Mouse (Mus musculus): ENCODE results near the gene Tbc1d10a. TPM values are rescaled to one million over a fixed set of nuclear protein-coding genes. Genes with fewer than 3 reads are reported as not detected.
"Not testable (repeated sequence)": the region's sequence is repeated elsewhere in the genome, so short reads cannot be mapped to it uniquely, and the experiment has no call there.

The Tbc1d10a gene
- polyA plus RNA-seq, 1 experiment, result 56.4 TPM

- no peak for DNase-seq (ENCODE audit: extremely low spot score in 1 of 2, low spot score in 1 of 2)
These were observed 4.5 kb upstream of the Tbc1d10a start for GRCm38 (mm10) chr11:4182061-4182460.

DNA sequence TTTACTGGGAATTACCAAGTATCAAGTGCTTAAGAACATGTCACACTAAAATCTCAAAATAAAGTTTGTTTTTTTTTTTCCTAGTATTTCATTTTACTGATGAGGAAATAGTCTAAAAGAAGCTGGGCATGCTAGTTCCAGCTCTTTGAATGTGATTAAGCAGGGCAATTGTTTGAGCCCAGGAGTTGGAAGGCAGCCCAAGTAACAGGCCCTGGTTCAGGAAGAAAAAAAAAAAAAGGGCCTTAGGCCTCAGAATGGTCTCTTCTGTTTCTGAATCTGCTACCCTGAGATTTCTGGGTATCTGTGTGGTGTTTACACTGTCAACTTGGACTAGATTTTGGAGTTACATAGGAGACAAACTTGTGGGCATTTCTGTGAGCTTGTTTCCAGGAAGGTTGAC is 3.1 kb upstream of the Tbc1d10a start:
- DNase-seq (ENCODE audit: extremely low spot score in 1 of 2, low spot score in 1 of 2), result no peak

- no peak for DNase-seq (ENCODE audit: extremely low spot score in 1 of 2, low spot score in 1 of 2)
These were observed 2.2 kb upstream of the Tbc1d10a start for GRCm38 (mm10) chr11:4184251-4184952.

- not testable (repeated sequence) for DNase-seq (ENCODE audit: extremely low spot score in 1 of 2, low spot score in 1 of 2)
These were observed 1.1 kb upstream of the Tbc1d10a start for GRCm38 (mm10) chr11:4185480-4185879.

DNA sequence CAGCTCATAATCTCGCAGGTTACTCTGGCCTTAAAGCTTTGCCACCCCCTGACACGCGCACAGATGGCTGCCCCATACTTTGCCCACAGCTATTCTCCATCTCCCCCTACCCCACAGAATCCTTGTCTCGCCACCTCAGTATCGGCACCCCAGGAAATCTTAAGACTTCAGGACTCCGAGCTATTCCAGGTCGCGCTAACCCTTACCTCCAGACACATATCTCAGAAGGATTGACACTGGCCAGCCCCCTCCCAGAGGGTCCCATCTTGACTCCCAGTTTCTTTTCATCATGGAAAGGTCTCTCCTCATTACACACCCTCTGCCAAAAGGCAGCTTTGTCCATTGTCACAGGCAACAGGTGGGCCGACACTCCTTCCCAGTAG is 720 bp downstream of the Tbc1d10a start:
- DNase-seq (ENCODE audit: extremely low spot score in 1 of 2, low spot score in 1 of 2), result no peak

- no peak for DNase-seq (ENCODE audit: extremely low spot score in 1 of 2, low spot score in 1 of 2)
These were observed 2.6 kb downstream of the Tbc1d10a start for GRCm38 (mm10) chr11:4189182-4189581.

- DNase-seq (ENCODE audit: extremely low spot score in 1 of 2, low spot score in 1 of 2), result peak in 1 of 2 experiments; percentile 43
These were observed 4.1 kb downstream of the Tbc1d10a start for GRCm38 (mm10) chr11:4190677-4191076.

GRCm38 (mm10) chr11:4192757-4193156 is 6.2 kb downstream of the Tbc1d10a start:
- no peak for DNase-seq (ENCODE audit: extremely low spot score in 1 of 2, low spot score in 1 of 2)

GRCm38 (mm10) chr11:4193420-4193819 is 6.8 kb downstream of the Tbc1d10a start:
- DNase-seq (ENCODE audit: extremely low spot score in 1 of 2, low spot score in 1 of 2), result no peak

- no peak for DNase-seq (ENCODE audit: extremely low spot score in 1 of 2, low spot score in 1 of 2)
These were observed 9.0 kb downstream of the Tbc1d10a start for GRCm38 (mm10) chr11:4195597-4196031.

DNA sequence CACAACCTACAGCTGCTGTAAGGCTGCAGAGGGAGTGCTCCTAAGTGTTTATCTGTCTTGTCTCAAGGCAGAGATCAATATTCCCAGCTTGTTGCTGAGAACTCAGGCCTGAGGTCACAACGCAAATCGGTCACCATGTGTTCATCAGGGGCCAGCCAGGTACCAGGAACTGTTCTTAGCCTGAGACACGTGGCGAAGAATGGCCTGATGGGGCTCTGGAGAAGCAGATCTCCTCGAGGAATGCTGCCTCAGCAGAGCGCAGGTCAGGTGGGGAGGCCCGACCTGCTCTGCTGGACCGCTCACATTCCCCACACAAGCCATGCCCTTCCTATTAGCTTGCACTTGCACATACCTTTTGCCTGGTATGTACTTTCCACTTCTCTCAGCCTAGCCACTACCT is 10.0 kb downstream of the Tbc1d10a start:
- DNase-seq (ENCODE audit: extremely low spot score in 1 of 2, low spot score in 1 of 2), result no peak

- DNase-seq (ENCODE audit: extremely low spot score in 1 of 2, low spot score in 1 of 2), result no peak
These were observed 11.1 kb downstream of the Tbc1d10a start for GRCm38 (mm10) chr11:4197691-4198090.

DNA sequence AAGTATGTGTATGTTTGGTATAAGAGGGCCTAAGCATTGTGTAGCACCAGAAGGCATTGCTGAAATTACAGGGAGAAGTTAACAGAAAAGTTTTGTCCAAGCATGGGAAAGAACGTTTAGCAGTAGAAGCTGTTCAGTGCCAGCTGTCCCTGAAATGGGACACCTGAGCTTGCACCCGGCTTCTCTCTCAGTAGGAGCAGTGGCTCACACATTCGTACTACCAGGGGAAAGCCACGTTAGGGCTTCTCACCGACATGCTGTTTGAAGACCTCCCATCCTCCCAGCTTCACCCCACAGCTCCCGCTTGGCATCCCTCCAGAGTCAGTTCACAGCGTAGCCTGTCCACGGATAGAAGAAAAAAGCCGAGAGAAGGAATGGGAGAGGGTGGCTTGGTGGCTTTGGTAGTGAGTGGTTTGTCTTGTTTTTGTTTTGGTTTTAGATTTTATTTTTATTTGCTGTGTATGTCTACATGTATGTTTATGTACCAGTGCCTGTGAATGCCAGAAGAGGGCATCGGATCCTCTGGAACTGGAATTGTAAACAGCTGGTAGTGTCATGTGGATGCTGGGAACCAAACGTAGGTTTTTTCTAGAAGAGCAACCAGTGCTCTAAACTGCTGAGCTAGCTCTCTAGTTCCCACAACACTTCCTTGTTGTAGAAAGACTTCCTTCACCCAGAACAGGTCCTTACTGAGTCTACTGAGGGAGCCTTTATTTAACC is 15.6 kb downstream of the Tbc1d10a start:
- DNase-seq (ENCODE audit: extremely low spot score in 1 of 2, low spot score in 1 of 2), result no peak

DNA sequence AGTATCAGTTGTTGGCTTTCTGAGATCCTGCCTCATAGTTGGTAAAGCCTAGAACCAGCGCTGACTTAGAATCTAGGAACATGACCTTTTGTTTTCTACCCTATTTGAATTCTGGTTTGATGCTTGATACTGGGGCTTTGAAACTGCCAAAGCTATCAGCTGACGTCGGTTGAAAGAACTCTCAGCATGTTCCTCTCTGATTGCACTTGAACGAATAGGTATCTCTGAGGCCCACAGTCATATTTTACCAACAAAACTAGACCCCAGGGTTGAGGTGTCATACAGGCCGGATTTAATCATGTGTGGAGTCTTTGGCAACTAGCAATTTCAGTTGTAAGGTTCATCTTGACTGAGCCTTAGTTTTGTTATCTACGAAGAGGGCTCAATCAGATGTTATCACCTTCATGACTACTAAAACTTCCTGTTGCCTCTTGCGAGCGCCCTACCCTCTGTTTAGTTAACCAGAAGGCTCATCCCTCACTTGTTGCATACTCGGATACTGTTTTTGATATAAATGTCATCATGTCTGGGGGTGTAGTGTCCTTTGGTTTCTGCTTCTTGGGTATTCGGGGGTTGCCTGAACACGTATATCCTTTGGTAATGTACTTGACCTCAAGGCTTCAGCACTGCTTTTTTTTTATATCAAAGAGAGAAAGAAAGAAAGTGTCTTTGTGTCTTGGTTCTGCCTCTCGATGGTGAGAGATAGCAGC is 16.6 kb downstream of the Tbc1d10a start:
- no peak for DNase-seq (ENCODE audit: extremely low spot score in 1 of 2, low spot score in 1 of 2)

- DNase-seq (ENCODE audit: extremely low spot score in 1 of 2, low spot score in 1 of 2), result no peak
These were observed 17.1 kb downstream of the Tbc1d10a start for GRCm38 (mm10) chr11:4203705-4204074.

GRCm38 (mm10) chr11:4205097-4205655 is 18.6 kb downstream of the Tbc1d10a start:
- DNase-seq (ENCODE audit: extremely low spot score in 1 of 2, low spot score in 1 of 2), result no peak

DNA sequence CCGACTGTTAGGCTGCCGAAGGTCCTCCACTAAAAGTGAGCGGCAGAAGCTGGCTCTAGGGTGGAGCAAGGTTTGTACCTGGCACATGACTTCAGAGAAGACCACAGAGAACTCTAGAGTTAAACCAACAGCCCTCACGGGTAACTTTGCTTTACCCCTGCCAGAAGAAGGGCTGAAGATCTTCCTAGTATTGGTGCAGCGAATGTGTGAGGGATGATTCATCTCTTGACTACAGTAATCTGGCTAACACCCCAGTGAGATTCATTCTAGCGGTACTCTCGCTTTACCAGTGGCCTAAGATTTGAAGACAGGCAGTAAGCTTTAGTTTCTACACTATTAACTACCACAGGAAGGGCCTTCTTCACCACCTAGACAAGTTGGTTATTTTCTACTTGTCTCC is 19.4 kb downstream of the Tbc1d10a start:
- DNase-seq (ENCODE audit: extremely low spot score in 1 of 2, low spot score in 1 of 2), result no peak

DNA sequence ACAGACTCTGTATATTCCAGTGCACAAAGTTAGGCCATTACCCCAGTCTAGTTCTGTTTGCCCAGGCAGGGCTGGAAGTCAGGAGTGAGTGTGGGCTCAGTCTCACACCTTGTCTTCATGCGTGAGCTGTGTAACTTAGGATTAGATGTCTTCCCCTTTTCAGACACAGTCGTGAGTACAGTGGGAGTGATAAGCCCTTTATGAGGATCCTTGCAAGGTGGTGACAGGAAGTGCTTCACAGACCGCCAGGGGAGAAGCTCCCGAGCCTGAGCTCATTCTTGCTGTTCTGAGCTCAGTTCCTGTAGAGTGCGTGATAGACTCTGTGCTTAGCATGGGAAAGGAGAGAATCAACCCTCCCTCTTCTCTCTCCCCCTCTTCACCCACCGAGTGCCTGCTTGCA is 20.0 kb downstream of the Tbc1d10a start:
- no peak for DNase-seq (ENCODE audit: extremely low spot score in 1 of 2, low spot score in 1 of 2)

DNA sequence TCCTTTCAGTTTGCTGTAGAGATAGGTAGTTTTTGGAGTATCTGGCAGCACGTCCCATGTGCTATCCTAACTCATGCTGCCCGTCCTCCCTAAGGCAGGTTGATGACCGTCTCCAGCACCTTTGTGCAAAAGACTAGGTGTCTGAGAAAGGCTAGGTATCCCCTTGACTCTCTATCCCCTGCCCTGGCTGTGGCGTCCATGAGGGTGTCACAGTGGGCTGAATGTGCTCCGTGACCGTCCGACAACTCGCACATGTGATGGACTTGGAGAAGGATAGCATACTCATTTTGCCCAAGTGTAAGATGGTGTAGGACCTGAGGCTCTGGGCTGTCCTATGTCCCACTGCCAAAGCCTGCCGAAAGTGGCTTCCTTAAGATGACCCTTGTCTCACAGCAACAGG is 21.1 kb downstream of the Tbc1d10a start:
- DNase-seq (ENCODE audit: extremely low spot score in 1 of 2, low spot score in 1 of 2), result no peak

- no peak for DNase-seq (ENCODE audit: extremely low spot score in 1 of 2, low spot score in 1 of 2)
These were observed 23.0 kb downstream of the Tbc1d10a start for GRCm38 (mm10) chr11:4209556-4209955.

DNA sequence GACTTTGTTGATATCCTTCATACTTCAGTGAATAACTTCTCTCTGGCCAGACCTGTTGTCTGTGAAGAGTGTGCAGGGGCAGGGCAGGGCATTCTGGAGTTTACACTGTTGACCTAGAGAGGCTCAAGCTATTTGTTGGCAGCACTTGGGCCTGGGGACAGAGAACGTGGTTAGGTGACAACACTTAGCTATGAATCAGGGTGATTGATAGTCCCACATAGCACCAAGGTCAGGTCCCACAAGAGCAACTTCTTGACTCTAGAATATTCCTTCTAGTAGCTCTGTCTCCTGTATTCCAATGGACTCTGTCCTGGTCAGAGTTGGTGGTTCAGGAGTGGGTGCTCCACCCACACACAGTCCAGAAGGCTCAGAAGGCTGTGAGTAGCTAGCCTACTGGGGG is 24.2 kb downstream of the Tbc1d10a start:
- DNase-seq (ENCODE audit: extremely low spot score in 1 of 2, low spot score in 1 of 2), result no peak
